Mouse (Mus musculus): ENCODE data around the gene Slco4c1. TPM values are rescaled to one million over a fixed set of nuclear protein-coding genes. Genes with fewer than 3 reads are reported as not detected.

Slco4c1 gene
- polyA plus RNA-seq, 1 experiment from 2014 or later, result not detected

DNA sequence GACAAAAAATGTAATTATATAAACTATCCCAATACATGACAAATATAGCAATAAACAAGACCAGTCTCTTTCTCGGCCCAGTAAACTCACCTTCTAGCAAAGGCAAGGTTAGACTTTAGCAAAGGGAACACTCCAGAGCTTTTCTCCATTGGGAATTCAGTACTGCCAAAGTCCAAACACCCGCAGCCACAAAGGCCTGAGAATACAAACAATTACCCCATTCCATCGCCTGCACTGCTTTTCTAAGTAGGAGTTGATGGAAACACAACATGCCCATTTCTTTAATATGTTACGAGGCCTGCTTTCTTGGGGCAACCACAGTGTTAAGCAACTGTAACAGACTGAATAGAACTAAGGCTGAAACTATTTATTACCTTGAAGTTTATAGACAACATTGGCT, 18.4 kb downstream of the Slco4c1 start:
- no peak overlapping the region for H3K4me3 ChIP-seq
- no peaks in the 10 kb centered on the region for H3K4me1 ChIP-seq
- H3K4me2 ChIP-seq, result no peak overlapping the region
- 76% methylated on average over 4 of the region's 4 CpGs for WGBS
- H3K27me3 ChIP-seq, result no peaks in the 10 kb centered on the region
- no peaks in the 10 kb centered on the region for H3K36me3 ChIP-seq
- H3K9me3 ChIP-seq, result no peaks in the 10 kb centered on the region
- no peak for ATAC-seq (ENCODE audit: insufficient number of reproducible peaks, low FRiP score, low TSS enrichment, low read depth)
- H3K9ac ChIP-seq, result no peak overlapping the region
- no peak overlapping the region for H3K27ac ChIP-seq

DNA sequence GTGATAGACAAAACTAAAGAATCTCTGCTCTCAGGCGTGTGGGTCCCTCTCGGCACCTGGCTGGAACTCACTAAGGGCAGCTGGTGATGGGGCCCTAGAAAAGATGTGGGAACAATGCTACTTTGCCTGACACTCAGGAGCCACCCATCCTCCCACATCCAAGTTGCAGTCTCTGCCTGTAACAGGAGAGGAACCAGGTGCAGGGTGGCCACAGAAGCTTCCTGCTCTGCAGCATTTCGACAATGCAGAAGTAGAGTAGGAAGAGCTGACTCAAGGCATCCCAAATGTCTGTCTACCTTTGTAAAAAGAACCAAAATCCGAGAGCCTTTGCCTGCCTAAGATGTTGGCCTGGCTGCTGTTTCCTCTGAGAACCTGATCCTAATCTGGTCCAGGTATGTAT, 22.9 kb downstream of the Slco4c1 start:
- Histone ChIP-seq H3K27me3 (no peaks in the 10 kb centered on the region), H3K4me2 (no peak overlapping the region), H3K27ac (no peak overlapping the region), H3K4me3 (no peak overlapping the region), H3K4me1 (no peaks in the 10 kb centered on the region), H3K9ac (no peak overlapping the region), H3K9me3 (no peaks in the 10 kb centered on the region), H3K36me3 (no peaks in the 10 kb centered on the region)
- 66% methylated on average over 4 of the region's 4 CpGs for WGBS
- no peak for ATAC-seq (ENCODE audit: insufficient number of reproducible peaks, low FRiP score, low TSS enrichment, low read depth)

DNA sequence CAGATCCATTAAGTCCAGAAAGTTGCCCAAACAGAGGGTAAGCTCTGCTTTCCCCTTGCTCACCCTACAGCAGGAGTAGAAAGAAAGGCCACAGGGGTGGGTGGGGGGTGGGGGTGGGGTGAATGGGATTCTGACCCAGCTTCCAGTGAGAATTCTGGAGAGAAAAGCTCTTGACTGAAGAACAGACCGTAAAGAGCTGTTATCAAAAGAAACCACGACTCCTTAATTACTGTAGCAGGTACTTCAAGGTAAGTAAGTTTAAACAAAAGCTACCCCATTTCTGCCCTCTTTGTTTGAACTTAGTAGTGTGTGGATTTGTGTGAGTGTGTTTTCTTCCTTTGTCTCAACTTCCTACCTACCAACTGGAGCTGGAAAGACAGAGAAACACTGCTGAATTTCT, 23.4 kb downstream of the Slco4c1 start:
- Histone ChIP-seq H3K4me3 (no peak overlapping the region), H3K4me1 (no peaks in the 10 kb centered on the region), H3K9me3 (no peaks in the 10 kb centered on the region), H3K27me3 (no peaks in the 10 kb centered on the region), H3K27ac (no peak overlapping the region), H3K4me2 (no peak overlapping the region), H3K9ac (no peak overlapping the region), H3K36me3 (no peaks in the 10 kb centered on the region)
- ATAC-seq (ENCODE audit: insufficient number of reproducible peaks, low FRiP score, low TSS enrichment, low read depth), result no peak
- WGBS, result 32% methylated on average over 2 of the region's 2 CpGs

- no peak for ATAC-seq (ENCODE audit: insufficient number of reproducible peaks, low FRiP score, low TSS enrichment, low read depth)
- Histone ChIP-seq H3K9me3 (no peaks in the 10 kb centered on the region), H3K27me3 (no peaks in the 10 kb centered on the region), H3K4me1 (no peaks in the 10 kb centered on the region), H3K36me3 (no peaks in the 10 kb centered on the region), H3K4me3 (no peak overlapping the region), H3K4me2 (no peak overlapping the region), H3K27ac (no peak overlapping the region), H3K9ac (no peak overlapping the region)
- 5% methylated on average over 3 of the region's 3 CpGs for WGBS
Observed at GRCm38 (mm10) chr1:96846727-96847126, 25.2 kb downstream of the Slco4c1 start.

- Histone ChIP-seq H3K27me3 (no peaks in the 10 kb centered on the region), H3K4me1 (no peaks in the 10 kb centered on the region), H3K9ac (no peak overlapping the region), H3K27ac (no peak overlapping the region), H3K4me2 (no peak overlapping the region), H3K9me3 (no peaks in the 10 kb centered on the region), H3K4me3 (no peak overlapping the region), H3K36me3 (no peaks in the 10 kb centered on the region)
- WGBS, result 14% methylated on average over 2 of the region's 2 CpGs
- no peak for ATAC-seq (ENCODE audit: insufficient number of reproducible peaks, low FRiP score, low TSS enrichment, low read depth)
Observed at GRCm38 (mm10) chr1:96805287-96805727, 66.7 kb downstream of the Slco4c1 start.

DNA sequence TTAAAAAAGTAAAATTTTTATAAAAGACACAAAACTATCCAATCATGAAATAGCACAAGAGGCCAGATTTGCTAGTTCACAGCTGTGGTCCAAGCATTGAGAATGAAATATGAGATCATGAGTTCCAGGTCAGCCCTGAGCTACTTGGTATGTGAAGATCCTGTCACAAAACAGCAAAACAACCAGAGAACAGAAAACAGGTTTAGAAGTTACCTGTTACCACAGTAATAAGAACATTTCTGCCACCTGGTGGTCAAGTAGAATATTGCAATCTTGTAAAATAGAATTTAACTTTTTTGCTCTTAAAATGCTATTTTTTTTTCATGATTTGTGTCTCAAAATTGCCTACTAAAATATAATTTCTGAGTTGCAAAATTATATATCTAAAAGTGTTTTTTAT, 70.4 kb downstream of the Slco4c1 start:
- no peak for ATAC-seq (ENCODE audit: insufficient number of reproducible peaks, low FRiP score, low TSS enrichment, low read depth)
- Histone ChIP-seq H3K9me3 (no peaks in the 10 kb centered on the region), H3K9ac (no peak overlapping the region), H3K4me1 (no peaks in the 10 kb centered on the region), H3K4me3 (no peak overlapping the region), H3K27me3 (no peaks in the 10 kb centered on the region), H3K27ac (no peak overlapping the region), H3K36me3 (no peaks in the 10 kb centered on the region), H3K4me2 (no peak overlapping the region)

DNA sequence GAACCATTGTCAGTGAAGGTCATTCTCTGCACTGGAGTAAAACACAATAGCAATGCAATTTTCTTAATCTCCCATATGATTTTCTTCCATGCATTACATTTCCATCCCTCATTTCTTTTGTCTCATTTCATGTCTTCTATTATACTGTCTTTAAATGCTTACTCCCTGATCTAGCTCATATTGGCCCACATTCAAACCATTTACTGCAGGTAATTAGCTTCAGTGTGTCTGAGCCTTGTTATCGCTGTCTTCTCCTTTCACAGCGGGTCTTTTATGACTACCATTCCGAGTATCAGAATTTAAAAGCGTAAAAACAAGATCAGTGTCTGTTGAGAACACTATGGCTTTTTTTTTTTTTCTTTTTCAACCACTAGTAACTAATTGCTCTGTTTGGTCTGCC, 77.3 kb downstream of the Slco4c1 start:
- WGBS, result 51% methylated on average over 4 of the region's 4 CpGs

GRCm38 (mm10) chr1:96794290-96794689, 77.7 kb downstream of the Slco4c1 start:
- no peak overlapping the region for H3K4me2 ChIP-seq
- no peak for ATAC-seq (ENCODE audit: insufficient number of reproducible peaks, low FRiP score, low TSS enrichment, low read depth)
- WGBS, result 73% methylated on average over 5 of the region's 5 CpGs

More for the DNA sequence above, 77.3 kb downstream of the Slco4c1 start:
- Histone ChIP-seq H3K27me3 (no peaks in the 10 kb centered on the region), H3K36me3 (no peaks in the 10 kb centered on the region), H3K9me3 (no peaks in the 10 kb centered on the region), H3K4me3 (no peak overlapping the region), H3K4me2 (no peak overlapping the region), H3K4me1 (no peaks in the 10 kb centered on the region), H3K9ac (no peak overlapping the region), H3K27ac (no peak overlapping the region)
- ATAC-seq (ENCODE audit: insufficient number of reproducible peaks, low FRiP score, low TSS enrichment, low read depth), result no peak

GRCm38 (mm10) chr1:96789268-96789667, 82.7 kb downstream of the Slco4c1 start:
- H3K9me3 ChIP-seq, result no peaks in the 10 kb centered on the region
- WGBS, result 77% methylated on average over 1 of the region's 1 CpGs
- no peak overlapping the region for H3K4me2 ChIP-seq
- no peak for ATAC-seq (ENCODE audit: insufficient number of reproducible peaks, low FRiP score, low TSS enrichment, low read depth)
- no peak overlapping the region for H3K9ac ChIP-seq
- H3K4me3 ChIP-seq, result no peak overlapping the region
- no peak overlapping the region for H3K27ac ChIP-seq
- no peaks in the 10 kb centered on the region for H3K27me3 ChIP-seq
- H3K4me1 ChIP-seq, result no peaks in the 10 kb centered on the region
- H3K36me3 ChIP-seq, result no peaks in the 10 kb centered on the region

More at GRCm38 (mm10) chr1:96794290-96794689, 77.7 kb downstream of the Slco4c1 start:
- H3K4me3 ChIP-seq, result no peak overlapping the region
- H3K9ac ChIP-seq, result no peak overlapping the region
- H3K9me3 ChIP-seq, result no peaks in the 10 kb centered on the region
- no peaks in the 10 kb centered on the region for H3K4me1 ChIP-seq
- H3K27ac ChIP-seq, result no peak overlapping the region
- H3K27me3 ChIP-seq, result no peaks in the 10 kb centered on the region
- no peaks in the 10 kb centered on the region for H3K36me3 ChIP-seq

DNA sequence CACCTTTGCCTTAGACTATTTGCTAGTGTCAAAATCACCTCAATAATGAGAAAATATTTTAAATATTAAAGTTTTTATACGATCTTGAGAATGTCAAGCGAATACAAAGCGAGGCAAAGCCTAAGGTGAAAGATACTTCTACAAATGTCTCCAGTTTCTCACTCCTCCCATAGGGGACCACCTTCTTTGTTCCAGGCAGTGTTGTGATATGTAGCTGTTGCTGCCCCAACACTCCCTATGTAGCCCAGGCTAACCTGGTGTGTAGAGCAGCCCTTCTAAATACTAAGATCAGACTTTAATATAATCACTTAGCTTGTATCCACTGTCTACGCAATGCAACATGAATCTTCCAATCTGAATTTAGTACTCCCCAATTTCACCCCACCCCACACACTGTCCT, 97.8 kb downstream of the Slco4c1 start:
- no peaks in the 10 kb centered on the region for H3K9me3 ChIP-seq
- no peaks in the 10 kb centered on the region for H3K36me3 ChIP-seq
- H3K4me3 ChIP-seq, result no peak overlapping the region
- no peak overlapping the region for H3K4me2 ChIP-seq
- no peak overlapping the region for H3K27ac ChIP-seq
- H3K4me1 ChIP-seq, result no peaks in the 10 kb centered on the region
- H3K27me3 ChIP-seq, result no peaks in the 10 kb centered on the region
- 88% methylated on average over 4 of the region's 4 CpGs for WGBS
- ATAC-seq (ENCODE audit: insufficient number of reproducible peaks, low FRiP score, low TSS enrichment, low read depth), result no peak
- H3K9ac ChIP-seq, result no peak overlapping the region

DNA sequence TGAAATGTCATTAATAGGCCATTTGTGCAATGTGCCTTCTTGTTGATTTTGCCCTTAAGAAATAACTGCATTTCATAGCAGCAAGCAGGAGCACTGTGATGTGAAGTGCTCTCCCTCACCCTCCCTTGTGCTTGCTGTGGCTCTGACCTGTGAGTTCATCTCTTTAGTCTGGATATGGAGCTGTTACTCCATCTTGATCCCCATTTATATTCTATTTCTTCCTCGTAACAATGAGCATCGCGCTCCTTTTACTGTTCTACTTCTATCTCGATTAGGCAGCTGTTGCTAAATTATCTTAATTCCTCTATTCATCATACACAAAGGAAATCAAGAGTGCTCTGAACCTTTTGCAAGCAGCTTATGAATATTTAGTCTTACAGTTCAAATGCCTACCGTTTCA, 98.3 kb downstream of the Slco4c1 start:
- no peak for ATAC-seq (ENCODE audit: insufficient number of reproducible peaks, low FRiP score, low TSS enrichment, low read depth)
- no peak overlapping the region for H3K9ac ChIP-seq
- no peaks in the 10 kb centered on the region for H3K4me1 ChIP-seq
- no peaks in the 10 kb centered on the region for H3K9me3 ChIP-seq
- H3K36me3 ChIP-seq, result no peaks in the 10 kb centered on the region
- WGBS, result 86% methylated on average over 5 of the region's 5 CpGs
- H3K4me2 ChIP-seq, result no peak overlapping the region
- H3K4me3 ChIP-seq, result no peak overlapping the region
- H3K27ac ChIP-seq, result no peak overlapping the region
- H3K27me3 ChIP-seq, result no peaks in the 10 kb centered on the region

GRCm38 (mm10) chr1:96770283-96770682, 101.7 kb downstream of the Slco4c1 start:
- WGBS, result 88% methylated on average over 1 of the region's 1 CpGs
- ATAC-seq (ENCODE audit: insufficient number of reproducible peaks, low FRiP score, low TSS enrichment, low read depth), result no peak

GRCm38 (mm10) chr1:96768264-96768663, 103.7 kb downstream of the Slco4c1 start:
- H3K27ac ChIP-seq, result no peak overlapping the region
- H3K4me1 ChIP-seq, result peaks cover 2% of the 10 kb centered on the region; the same call in 1 of the 2 replicates
- no peaks in the 10 kb centered on the region for H3K27me3 ChIP-seq
- H3K4me3 ChIP-seq, result no peak overlapping the region
- no peak for ATAC-seq (ENCODE audit: insufficient number of reproducible peaks, low FRiP score, low TSS enrichment, low read depth)
- H3K36me3 ChIP-seq, result no peaks in the 10 kb centered on the region
- 15% methylated on average over 4 of the region's 4 CpGs for WGBS
- H3K4me2 ChIP-seq, result no peak overlapping the region
- no peak overlapping the region for H3K9ac ChIP-seq
- H3K9me3 ChIP-seq, result no peaks in the 10 kb centered on the region

More at GRCm38 (mm10) chr1:96770283-96770682, 101.7 kb downstream of the Slco4c1 start:
- Histone ChIP-seq H3K27ac (no peak overlapping the region), H3K4me2 (no peak overlapping the region), H3K27me3 (no peaks in the 10 kb centered on the region), H3K4me3 (no peak overlapping the region), H3K9me3 (no peaks in the 10 kb centered on the region), H3K4me1 (peaks cover 2% of the 10 kb centered on the region; the same call in 1 of the 2 replicates), H3K9ac (no peak overlapping the region), H3K36me3 (no peaks in the 10 kb centered on the region)

Measured in limb, embryonic 15.5 days (tissue).